Mouse (Mus musculus): ENCODE results near the gene Arhgap9. TPM values are rescaled to one million over a fixed set of nuclear protein-coding genes. Genes with fewer than 3 reads are reported as not detected.

Arhgap9 gene
- total and polyA plus RNA-seq, 3 experiments, result 2.3 to 4.8 (median 2.4) TPM

GRCm38 (mm10) chr10:127369834-127370820 is 48.4 kb downstream of the Arhgap9 start, which contains the start of gene Inhbc:
Gene Inhbc, minus strand, starts transcription at chr10:127370431.
- Histone ChIP-seq H3K4me1 (ENCODE audit: control insufficient read depth, insufficient read depth, low read length) (no peaks in the 10 kb centered on the region), H3K27ac (no peak within 1 kb of the TSS), H3K79me2 (replicated peaks; ENCODE audit: control insufficient read depth, insufficient read depth, low read length) (no peaks in the 10 kb centered on the region), H3K36me3 (ENCODE audit: control insufficient read depth, insufficient read depth, low read length) (no peaks in the 10 kb centered on the region), H3K27me3 (ENCODE audit: control insufficient read depth, insufficient read depth, low read length) (no peaks in the 10 kb centered on the region), H3K4me3 (no peak within 1 kb of the TSS), H3K9ac (ENCODE audit: low read depth, low read length) (no peak within 1 kb of the TSS)
- WGBS, result 72% methylated on average over 22 of the region's 22 CpGs
- no peak for DNase-seq
- intact Hi-C loops (cut with DNase I), result no loop called here
- TF ChIP-seq EP300 (IDR thresholded peaks at IDR 0.05; ENCODE audit: insufficient read depth, low read depth, low read length) (no peak), POLR2A (IDR thresholded peaks at IDR 0.05; ENCODE audit: insufficient read depth, low read depth, low read length) (no peak), CTCF (IDR thresholded peaks at IDR 0.05) (no peak)

- 76% methylated on average over 2 of the region's 2 CpGs for WGBS
- no peaks in the 10 kb centered on the region for H3K36me3 ChIP-seq (ENCODE audit: control insufficient read depth, insufficient read depth, low read length)
- DNase-seq, result no peak
- intact Hi-C loops (cut with DNase I), result no loop called here
- H3K79me2 ChIP-seq (replicated peaks; ENCODE audit: control insufficient read depth, insufficient read depth, low read length), result no peaks in the 10 kb centered on the region
- no peaks in the 10 kb centered on the region for H3K4me1 ChIP-seq (ENCODE audit: control insufficient read depth, insufficient read depth, low read length)
- H3K9ac ChIP-seq (ENCODE audit: low read depth, low read length), result no peak overlapping the region
- H3K27me3 ChIP-seq (ENCODE audit: control insufficient read depth, insufficient read depth, low read length), result no peaks in the 10 kb centered on the region
- H3K27ac ChIP-seq, result no peak overlapping the region
- TF ChIP-seq CTCF (IDR thresholded peaks at IDR 0.05) (no peak), EP300 (IDR thresholded peaks at IDR 0.05; ENCODE audit: insufficient read depth, low read depth, low read length) (no peak), POLR2A (IDR thresholded peaks at IDR 0.05; ENCODE audit: insufficient read depth, low read depth, low read length) (no peak)
- no peak overlapping the region for H3K4me3 ChIP-seq
These were observed 49.3 kb downstream of the Arhgap9 start for GRCm38 (mm10) chr10:127371023-127371422.

DNA sequence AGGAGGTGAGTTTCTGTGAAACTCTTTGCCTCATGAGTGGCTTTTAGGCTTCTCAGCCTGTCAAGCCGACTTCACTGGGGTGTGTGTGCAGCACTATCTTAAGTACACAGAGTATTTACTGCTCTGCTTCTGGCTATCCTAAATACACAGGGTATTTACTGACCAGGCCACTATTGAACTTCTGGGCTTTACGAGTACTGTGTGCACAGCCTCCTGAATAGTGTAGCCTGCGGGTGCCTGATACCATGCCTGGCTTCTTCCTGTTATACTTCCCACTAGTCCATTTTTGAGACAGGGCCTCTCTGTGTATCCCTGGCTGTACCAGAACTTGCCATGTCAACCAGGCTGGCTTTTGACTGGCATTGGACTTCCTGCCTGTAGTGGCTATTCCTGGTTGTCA is 55.9 kb downstream of the Arhgap9 start:
- 69% methylated on average over 3 of the region's 3 CpGs for WGBS

More for the DNA sequence above, 55.9 kb downstream of the Arhgap9 start:
- no peak for DNase-seq
- intact Hi-C loops (cut with DNase I), result no loop called here
- no peak overlapping the region for H3K27ac ChIP-seq
- no peak overlapping the region for H3K4me3 ChIP-seq
- no peaks in the 10 kb centered on the region for H3K27me3 ChIP-seq (ENCODE audit: control insufficient read depth, insufficient read depth, low read length)
- no peaks in the 10 kb centered on the region for H3K79me2 ChIP-seq (replicated peaks; ENCODE audit: control insufficient read depth, insufficient read depth, low read length)
- peaks cover 3% of the 10 kb centered on the region; the same call in 1 of the 2 replicates for H3K36me3 ChIP-seq (ENCODE audit: control insufficient read depth, insufficient read depth, low read length)
- H3K9ac ChIP-seq (ENCODE audit: low read depth, low read length), result no peak overlapping the region
- no peak for TF ChIP-seq EP300 (IDR thresholded peaks at IDR 0.05; ENCODE audit: insufficient read depth, low read depth, low read length)
- TF ChIP-seq CTCF (IDR thresholded peaks at IDR 0.05), result no peak
- no peak for TF ChIP-seq POLR2A (IDR thresholded peaks at IDR 0.05; ENCODE audit: insufficient read depth, low read depth, low read length)
- H3K4me1 ChIP-seq (ENCODE audit: control insufficient read depth, insufficient read depth, low read length), result peaks cover 4% of the 10 kb centered on the region

Other genes with a start within 250 kb of the Arhgap9 start
- gene Agap2, start 246.7 kb upstream of the Arhgap9 start, total RNA-seq (2021), result 1 to 10 TPM; 5.0 to 5.5 TPM
- gene Agap2, start 246.7 kb upstream of the Arhgap9 start, polyA plus RNA-seq (2012; rRNA removed), result 2.9 and 4.8 TPM in 2 replicates
- 10 to 100 TPM; 24.4 to 25.1 TPM for gene Os9, start 200.8 kb upstream of the Arhgap9 start, total RNA-seq (2021)
- gene Os9, start 200.8 kb upstream of the Arhgap9 start, polyA plus RNA-seq (2012; rRNA removed), result 25.6 and 26.4 TPM in 2 replicates
- gene B4galnt1, start 156.7 kb upstream of the Arhgap9 start, total RNA-seq (2021), result 1 to 10 TPM; 1.8 to 2.0 TPM
- gene B4galnt1, start 156.7 kb upstream of the Arhgap9 start, polyA plus RNA-seq (2012; rRNA removed), result 4.0 and 9.5 TPM in 2 replicates
- 10 to 100 TPM; 13.2 to 14.7 TPM for gene Slc26a10, start 141.3 kb upstream of the Arhgap9 start, total RNA-seq (2021)
- gene Slc26a10, start 141.3 kb upstream of the Arhgap9 start, polyA plus RNA-seq (2012; rRNA removed), result 40.5 and 68.0 TPM in 2 replicates
- 10 to 100 TPM in 1 of 2 experiments, 1 to 10 TPM in 1; 9.8 to 10.1 TPM for gene Arhgef25, start 131.9 kb upstream of the Arhgap9 start, total RNA-seq (2021)
- 17.4 and 18.2 TPM in 2 replicates for gene Arhgef25, start 131.9 kb upstream of the Arhgap9 start, polyA plus RNA-seq (2012; rRNA removed)
- 10 to 100 TPM; 23.7 to 24.2 TPM for gene Dtx3, start 126.2 kb upstream of the Arhgap9 start, total RNA-seq (2021)
- gene Dtx3, start 126.2 kb upstream of the Arhgap9 start, polyA plus RNA-seq (2012; rRNA removed), result 92.6 and 102 TPM in 2 replicates
- gene Pip4k2c, start 110.4 kb upstream of the Arhgap9 start, total RNA-seq (2021), result 10 to 100 TPM; 25.7 to 28.8 TPM
- gene Pip4k2c, start 110.4 kb upstream of the Arhgap9 start, polyA plus RNA-seq (2012; rRNA removed), result 29.0 and 42.3 TPM in 2 replicates
- under 1 TPM; 0.34 to 0.45 TPM for gene Kif5a, start 58.6 kb upstream of the Arhgap9 start, total RNA-seq (2021)
- 1.3 and 2.2 TPM in 2 replicates for gene Kif5a, start 58.6 kb upstream of the Arhgap9 start, polyA plus RNA-seq (2012; rRNA removed)
- gene Dctn2, start 55.6 kb upstream of the Arhgap9 start, total RNA-seq (2021), result 100 to 1,000 TPM; 123 to 135 TPM
- 139 and 167 TPM in 2 replicates for gene Dctn2, start 55.6 kb upstream of the Arhgap9 start, polyA plus RNA-seq (2012; rRNA removed)
- 10 to 100 TPM; 19.2 to 20.4 TPM for gene Mbd6, start 32.9 kb upstream of the Arhgap9 start, total RNA-seq (2021)
- 15.8 and 22.3 TPM in 2 replicates for gene Mbd6, start 32.9 kb upstream of the Arhgap9 start, polyA plus RNA-seq (2012; rRNA removed)
- gene Mars, start 10.2 kb upstream of the Arhgap9 start, total RNA-seq (2021), result 10 to 100 TPM; 42.6 to 47.7 TPM
- 36.6 and 51.3 TPM in 2 replicates for gene Mars, start 10.2 kb upstream of the Arhgap9 start, polyA plus RNA-seq (2012; rRNA removed)
- under 1 TPM; 0.91 to 0.96 TPM for gene Gli1, start 20.0 kb downstream of the Arhgap9 start, total RNA-seq (2021)
- gene Gli1, start 20.0 kb downstream of the Arhgap9 start, polyA plus RNA-seq (2012; rRNA removed), result 2.4 and 3.2 TPM in 2 replicates
- not detected for gene Inhbe, start 32.4 kb downstream of the Arhgap9 start, total RNA-seq (2021)
- not detected in 2 replicates for gene Inhbe, start 32.4 kb downstream of the Arhgap9 start, polyA plus RNA-seq (2012; rRNA removed)
- not detected for gene Inhbc, start 48.5 kb downstream of the Arhgap9 start, total RNA-seq (2021)
- gene Inhbc, start 48.5 kb downstream of the Arhgap9 start, polyA plus RNA-seq (2012; rRNA removed), result 0.18 TPM in 1 of 2 replicates, not detected in the other
- gene R3hdm2, start 58.4 kb downstream of the Arhgap9 start, total RNA-seq (2021), result 100 to 1,000 TPM; 151 to 171 TPM
- 120 and 154 TPM in 2 replicates for gene R3hdm2, start 58.4 kb downstream of the Arhgap9 start, polyA plus RNA-seq (2012; rRNA removed)
- 1 to 10 TPM in 1 of 2 experiments, under 1 TPM in 1; 0.21 to 1.2 TPM for gene Stac3, start 179.7 kb downstream of the Arhgap9 start, total RNA-seq (2021)
- 0.86 and 1.7 TPM in 2 replicates for gene Stac3, start 179.7 kb downstream of the Arhgap9 start, polyA plus RNA-seq (2012; rRNA removed)
- gene Ndufa4l2, start 193.0 kb downstream of the Arhgap9 start, total RNA-seq (2021), result 10 to 100 TPM; 20.1 to 27.9 TPM
- 45.1 and 64.4 TPM in 2 replicates for gene Ndufa4l2, start 193.0 kb downstream of the Arhgap9 start, polyA plus RNA-seq (2012; rRNA removed)
- gene Shmt2, start 200.5 kb downstream of the Arhgap9 start, total RNA-seq (2021), result 10 to 100 TPM; 42.6 to 43.4 TPM
- 60.9 and 67.0 TPM in 2 replicates for gene Shmt2, start 200.5 kb downstream of the Arhgap9 start, polyA plus RNA-seq (2012; rRNA removed)
- gene Nxph4, start 212.6 kb downstream of the Arhgap9 start, total RNA-seq (2021), result under 1 TPM; 0.34 to 0.68 TPM
- gene Nxph4, start 212.6 kb downstream of the Arhgap9 start, polyA plus RNA-seq (2012; rRNA removed), result 0.39 and 0.41 TPM in 2 replicates

Data from heart, adult 2 months (tissue).